Mouse (Mus musculus): Measurements from ENCODE around the gene Med24. TPM values are rescaled to one million over a fixed set of nuclear protein-coding genes. Genes with fewer than 3 reads are reported as not detected.

Med24 gene
- total RNA-seq (2021), result 10 to 100 TPM; 42.7 to 46.9 TPM
- long read RNA-seq, experiment 1, partial matches to known transcripts, result 6 of 12 reads
- long read RNA-seq, experiment 1, other reads (novel, unspliced or antisense), result 3 of 12 reads
- long read RNA-seq, experiment 2, full-length matches to known transcripts, result 8 of 20 reads
- long read RNA-seq, experiment 2, partial matches to known transcripts, result 7 of 20 reads
- long read RNA-seq, experiment 2, other reads (novel, unspliced or antisense), result 5 of 20 reads

DNA sequence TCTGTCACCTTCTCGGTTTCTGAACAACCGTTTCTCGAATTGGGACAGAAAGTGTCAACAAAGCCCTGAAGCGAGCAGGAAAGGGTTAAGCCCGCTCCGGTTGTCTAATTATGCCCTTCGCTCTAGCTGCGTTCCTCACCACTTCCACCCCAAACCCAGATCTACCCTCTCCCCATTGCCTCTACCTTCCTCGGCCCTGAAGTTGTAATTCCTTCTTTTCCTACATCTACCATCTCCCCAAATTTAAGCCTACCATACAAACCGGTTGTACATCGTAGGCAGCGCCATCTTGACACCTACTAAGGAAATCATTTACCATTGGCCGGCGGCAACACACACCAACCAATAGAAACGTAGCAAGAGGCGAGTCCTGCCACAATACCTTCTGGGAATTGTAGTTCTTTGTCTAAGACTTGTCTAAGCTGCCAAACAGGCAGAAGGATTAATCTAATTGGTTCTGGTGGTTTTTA lies at the start of gene Med24:
TSS of gene Med24 (minus strand) at position 317 of the 470 bp plus-strand sequence.
- peak; percentile 86 for DNase-seq

DNA sequence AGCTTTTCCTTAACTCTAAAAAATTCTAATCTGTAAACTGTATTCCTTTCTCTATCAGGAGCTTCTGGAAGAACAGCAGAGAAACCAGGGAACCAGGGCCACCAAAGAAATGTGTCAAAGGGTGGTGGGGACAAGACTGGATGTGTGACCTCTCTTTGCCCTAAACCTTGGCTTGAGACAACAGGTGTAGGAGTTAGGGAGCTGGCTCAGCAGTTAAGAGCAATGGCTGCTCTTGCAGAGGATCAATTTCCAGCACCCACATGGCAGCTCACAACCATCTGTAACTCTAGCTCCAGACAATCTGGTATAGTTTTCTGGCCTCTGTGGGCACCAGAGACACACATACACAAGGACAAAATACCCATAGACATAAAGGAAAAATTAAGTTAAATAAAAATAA lies 48.7 kb upstream of the Med24 start:
- DNase-seq, result no peak

GRCm38 (mm10) chr11:98776843-98777590 lies 47.8 kb upstream of the Med24 start:
- DNase-seq, result peak; percentile 64

GRCm38 (mm10) chr11:98776052-98776764 lies 47.0 kb upstream of the Med24 start:
- DNase-seq, result no peak

DNA sequence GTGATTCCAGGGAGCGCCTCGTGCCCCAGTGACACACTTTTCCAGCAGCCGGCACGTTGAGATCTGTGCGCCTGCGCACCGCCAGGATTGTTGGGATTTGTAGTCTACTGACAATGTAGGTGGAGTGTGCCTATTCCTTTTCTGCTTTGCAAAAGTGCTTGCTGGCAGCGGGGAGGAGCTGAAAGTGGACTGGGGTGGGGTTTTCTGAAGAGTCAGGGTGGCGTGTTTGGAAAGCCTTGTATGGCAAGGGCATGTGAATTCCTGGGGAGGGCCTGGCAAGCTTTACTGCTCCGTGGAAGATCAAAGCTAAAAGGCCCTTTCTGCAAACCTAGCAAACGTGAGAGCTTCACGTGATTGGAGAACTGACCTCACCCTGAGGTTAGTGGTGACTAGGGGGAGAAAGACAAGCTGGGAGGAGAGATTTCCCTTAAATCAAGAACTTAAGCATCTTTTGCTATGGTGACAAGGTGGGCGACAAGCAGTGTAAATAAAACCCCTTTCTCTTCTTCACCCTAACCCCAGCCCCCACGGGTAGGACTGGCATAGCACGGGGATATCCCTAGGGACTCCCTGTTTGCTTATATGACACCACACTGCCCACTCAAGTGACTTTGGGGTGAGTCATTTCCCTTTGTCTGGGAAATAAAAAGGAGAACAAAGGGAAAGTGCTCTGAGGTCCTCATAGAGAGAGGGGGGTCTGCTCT lies 46.3 kb upstream of the Med24 start:
- peak; percentile 99 for DNase-seq

- peak; percentile 23 for DNase-seq
Measured at GRCm38 (mm10) chr11:98774582-98775347, 45.5 kb upstream of the Med24 start, which contains the start of gene Nr1d1. Gene Nr1d1, minus strand, starts transcription at chr11:98775333.

- peak; percentile 100 for DNase-seq
Measured at GRCm38 (mm10) chr11:98773635-98774295, 44.5 kb upstream of the Med24 start.

DNA sequence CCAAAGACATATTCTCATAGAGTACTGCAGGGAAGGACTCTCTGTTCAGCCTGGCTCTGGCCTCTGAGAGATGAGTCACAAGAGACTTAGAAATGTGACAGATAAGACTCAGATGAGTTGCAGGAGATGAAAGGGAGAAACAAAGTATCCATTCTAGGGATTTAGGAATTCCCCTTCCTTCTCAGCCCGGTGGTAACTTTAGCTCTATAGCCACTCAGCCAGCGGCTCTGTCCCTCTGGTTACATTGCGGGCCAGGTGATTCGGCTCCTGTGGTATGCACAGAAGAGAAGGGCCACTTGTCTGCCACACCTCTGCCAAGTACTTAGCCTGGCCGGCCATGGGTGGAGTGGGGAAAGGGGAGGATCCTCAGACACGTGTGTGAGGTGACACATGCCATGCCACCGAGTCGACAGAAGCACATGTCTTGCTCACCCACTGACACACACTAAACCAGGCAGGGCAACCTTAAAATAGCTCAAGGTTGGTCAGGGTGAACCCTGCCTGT lies 43.5 kb upstream of the Med24 start:
- DNase-seq, result peak; percentile 88

- peak; percentile 50 for DNase-seq
Measured at GRCm38 (mm10) chr11:98771844-98772525, 42.8 kb upstream of the Med24 start.

DNA sequence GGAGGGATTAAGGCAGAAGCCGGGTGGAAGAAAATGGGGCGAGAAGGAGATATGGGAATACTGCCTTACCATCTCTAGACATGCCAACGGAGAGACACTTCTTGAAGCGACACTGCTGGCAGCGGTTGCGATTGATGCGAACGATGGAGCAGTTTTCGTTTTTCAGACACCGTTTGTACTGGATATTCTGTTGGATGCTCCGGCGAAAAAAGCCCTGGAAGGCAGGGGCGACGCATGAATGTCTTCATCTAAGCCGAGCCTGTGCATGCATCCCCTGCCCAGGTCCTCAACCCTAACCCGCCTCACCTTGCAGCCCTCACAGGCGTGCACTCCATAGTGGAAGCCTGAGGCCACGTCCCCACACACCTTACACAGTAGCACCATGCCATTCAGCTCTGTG lies 41.9 kb upstream of the Med24 start:
- DNase-seq, result no peak

GRCm38 (mm10) chr11:98770096-98770975 lies 41.1 kb upstream of the Med24 start:
- peak; percentile 50 for DNase-seq

- DNase-seq, result no peak
Measured at GRCm38 (mm10) chr11:98769007-98769954, 40.0 kb upstream of the Med24 start.

DNA sequence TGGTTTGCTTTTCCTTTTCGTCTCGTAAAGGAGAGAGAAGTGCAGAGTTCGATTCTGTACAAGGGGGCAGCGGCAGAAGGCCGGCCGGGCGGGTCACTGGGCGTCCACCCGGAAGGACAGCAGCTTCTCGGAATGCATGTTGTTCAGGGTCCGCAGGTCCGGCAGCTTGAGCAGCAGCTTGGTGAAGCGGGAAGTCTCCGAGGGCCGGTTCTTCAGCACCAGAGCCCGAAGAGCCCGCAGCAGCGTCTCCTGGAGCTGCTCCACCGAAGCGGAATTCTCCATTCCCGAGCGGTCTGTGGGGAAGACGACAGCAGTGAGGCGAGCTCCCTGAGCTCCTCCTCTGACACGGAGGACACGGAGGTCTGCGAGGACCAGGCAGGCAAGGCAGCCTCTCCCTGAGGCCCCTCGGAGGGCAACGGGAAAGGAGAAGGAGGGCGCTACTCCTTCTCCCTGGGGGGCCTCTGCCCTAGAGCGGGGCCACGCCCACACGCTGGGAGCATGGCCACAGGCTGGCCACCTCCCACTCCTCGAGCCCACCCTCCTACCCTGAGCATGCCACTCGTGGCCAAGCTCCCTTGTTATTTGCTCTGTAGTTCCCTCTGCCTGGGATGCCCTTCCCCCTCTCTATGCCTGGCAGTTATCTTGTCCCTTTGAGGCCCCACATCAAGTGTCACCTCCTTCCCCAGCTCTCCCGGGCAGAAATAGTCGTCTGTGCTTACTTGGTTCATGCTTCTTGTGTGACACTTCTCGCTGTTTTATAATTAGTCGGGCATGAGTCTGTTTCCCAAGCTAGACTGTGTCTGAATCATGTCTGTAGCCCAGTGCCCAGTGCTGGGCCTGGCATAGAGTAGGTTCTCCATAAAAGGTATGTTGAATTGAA lies 39.1 kb upstream of the Med24 start:
- DNase-seq, result peak; percentile 53

DNA sequence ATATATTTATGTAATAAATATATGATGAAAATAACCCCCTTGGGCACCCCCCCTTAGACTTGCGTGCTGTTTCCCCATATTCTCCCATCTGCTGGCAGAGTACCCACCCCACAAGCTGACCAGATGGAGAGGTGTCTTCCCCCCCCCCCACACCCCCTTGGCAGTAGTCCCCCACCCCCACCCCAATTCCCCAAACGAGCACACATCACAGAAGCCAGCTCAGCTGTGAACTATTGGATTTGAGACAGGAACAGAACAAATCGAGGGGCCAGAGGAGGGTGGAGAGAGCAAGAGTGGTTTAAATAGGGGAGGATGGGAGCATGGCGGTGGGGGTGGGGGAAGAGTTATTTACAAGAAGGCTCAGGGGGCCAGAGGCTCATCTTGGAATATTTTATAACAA lies 38.5 kb upstream of the Med24 start:
- DNase-seq, result no peak

GRCm38 (mm10) chr11:98767276-98767675 lies 38.0 kb upstream of the Med24 start:
- DNase-seq, result peak; percentile 66

GRCm38 (mm10) chr11:98766816-98767215 lies 37.6 kb upstream of the Med24 start:
- DNase-seq, result peak; percentile 41

GRCm38 (mm10) chr11:98766346-98766745 lies 37.1 kb upstream of the Med24 start:
- peak; percentile 38 for DNase-seq

Measured in gastrocnemius, postnatal 25 days (tissue).